Mouse (Mus musculus): ENCODE data around the gene Ttn. TPM values are rescaled to one million over a fixed set of nuclear protein-coding genes. Genes with fewer than 3 reads are reported as not detected.

The Ttn gene
- polyA plus RNA-seq, 1 experiment from 2014 or later, result 9.5 TPM

DNA sequence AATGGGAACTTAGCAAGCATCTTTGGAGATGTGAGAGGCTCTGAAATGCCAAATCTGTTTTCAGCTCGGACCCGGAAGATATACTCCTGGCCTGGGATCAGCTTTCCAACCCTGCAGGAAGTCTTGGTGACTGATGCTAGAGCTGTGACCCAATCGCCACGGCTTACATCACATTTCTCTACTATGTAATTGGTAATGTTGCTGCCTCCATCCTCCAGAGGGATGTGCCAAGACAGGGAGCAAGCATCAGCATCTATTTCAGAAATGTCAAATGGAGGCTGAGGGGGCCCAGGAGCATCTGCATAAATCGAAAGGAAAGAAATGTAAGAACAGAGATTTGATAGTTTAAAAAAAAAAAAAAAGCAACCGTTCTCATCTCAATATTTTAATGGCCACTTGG is 220.2 kb downstream of the Ttn start:
- WGBS, result 90% methylated on average over 6 of the region's 6 CpGs

GRCm38 (mm10) chr2:76756461-76756860 is 225.9 kb downstream of the Ttn start:
- Histone ChIP-seq H3K27me3 (no peaks in the 10 kb centered on the region), H3K36me3 (no peaks in the 10 kb centered on the region), H3K4me2 (no peak overlapping the region), H3K4me3 (replicated peaks) (no peak overlapping the region), H3K9me3 (replicated peaks) (peaks cover 10% of the 10 kb centered on the region), H3K27ac (no peak overlapping the region), H3K4me1 (no peaks in the 10 kb centered on the region), H3K9ac (no peak overlapping the region)
- no peak for ATAC-seq (replicated peaks; ENCODE audit: low FRiP score)
- WGBS, result 96% methylated on average over 15 of the region's 15 CpGs

More for the DNA sequence above, 220.2 kb downstream of the Ttn start:
- no peak overlapping the region for H3K4me2 ChIP-seq
- peaks cover 7% of the 10 kb centered on the region for H3K9me3 ChIP-seq (replicated peaks)
- H3K27me3 ChIP-seq, result no peaks in the 10 kb centered on the region
- ATAC-seq (replicated peaks; ENCODE audit: low FRiP score), result no peak
- no peaks in the 10 kb centered on the region for H3K36me3 ChIP-seq
- no peak overlapping the region for H3K9ac ChIP-seq
- H3K4me1 ChIP-seq, result no peaks in the 10 kb centered on the region
- H3K4me3 ChIP-seq (replicated peaks), result no peak overlapping the region
- no peak overlapping the region for H3K27ac ChIP-seq

DNA sequence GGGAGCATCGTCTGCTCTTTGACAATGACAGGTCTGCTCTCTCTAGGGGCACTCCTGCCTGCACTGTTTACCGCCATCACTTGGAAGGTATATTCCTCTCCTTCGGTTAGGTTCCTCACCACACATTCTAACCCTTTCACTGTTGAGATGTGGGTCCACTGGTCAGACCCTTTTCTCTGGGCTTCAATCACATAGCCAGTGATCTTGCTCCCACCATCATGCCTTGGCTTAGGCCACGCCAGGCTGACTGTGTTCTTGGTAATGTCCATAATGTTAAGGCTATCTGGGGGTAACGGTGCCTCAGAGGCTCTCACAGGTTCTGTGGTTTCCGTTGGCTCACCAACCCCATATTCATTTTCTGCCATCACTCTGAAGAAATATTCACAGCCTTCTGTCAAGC is 230.4 kb downstream of the Ttn start:
- Histone ChIP-seq H3K4me1 (no peaks in the 10 kb centered on the region), H3K27me3 (no peaks in the 10 kb centered on the region), H3K9me3 (replicated peaks) (peaks cover 3% of the 10 kb centered on the region; the same call in 1 of the 2 replicates), H3K4me3 (replicated peaks) (no peak overlapping the region), H3K36me3 (no peaks in the 10 kb centered on the region), H3K4me2 (no peak overlapping the region), H3K9ac (no peak overlapping the region), H3K27ac (no peak overlapping the region)
- WGBS, result 92% methylated on average over 6 of the region's 6 CpGs
- no peak for ATAC-seq (replicated peaks; ENCODE audit: low FRiP score)

DNA sequence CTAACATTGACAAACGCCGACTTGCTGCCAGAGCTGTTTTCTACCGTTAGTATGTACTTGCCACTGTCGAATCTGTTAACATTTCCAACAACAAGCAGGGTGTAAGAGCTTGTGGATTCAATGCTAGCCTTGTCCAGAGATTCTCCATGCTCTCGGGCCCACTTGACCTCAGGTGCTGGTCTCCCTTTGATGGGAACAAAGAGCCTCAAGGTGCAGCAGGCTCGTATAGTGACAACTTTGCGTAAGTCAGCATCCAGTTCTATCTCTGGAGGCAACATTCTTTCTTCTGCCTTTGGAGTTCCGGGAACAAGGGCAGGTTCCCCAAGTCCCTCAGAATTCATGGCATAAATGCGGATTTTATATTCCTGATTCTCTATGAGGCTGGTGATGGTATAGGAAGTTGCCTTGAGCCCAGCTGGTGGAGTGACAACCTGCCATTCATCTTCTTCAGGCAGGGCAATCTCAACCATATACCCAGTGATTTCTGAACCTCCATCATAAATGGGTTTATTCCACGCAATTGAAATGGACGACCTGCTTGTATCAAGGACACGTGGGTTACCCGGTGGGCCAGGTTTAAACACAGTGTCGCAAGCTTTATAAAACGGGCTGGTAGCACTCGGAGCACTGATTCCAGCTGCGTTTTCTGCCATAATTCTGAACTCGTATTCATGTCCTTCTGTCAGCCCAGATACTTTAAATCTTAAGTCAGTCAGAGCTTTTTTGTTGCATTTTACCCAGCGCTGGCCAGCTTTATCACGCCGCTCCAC is 232.8 kb downstream of the Ttn start:
- no peak for ATAC-seq (replicated peaks; ENCODE audit: low FRiP score)
- Histone ChIP-seq H3K27ac (no peak overlapping the region), H3K4me2 (no peak overlapping the region), H3K4me3 (replicated peaks) (no peak overlapping the region), H3K9ac (no peak overlapping the region), H3K27me3 (no peaks in the 10 kb centered on the region), H3K36me3 (no peaks in the 10 kb centered on the region), H3K9me3 (replicated peaks) (peaks cover 15% of the 10 kb centered on the region), H3K4me1 (no peaks in the 10 kb centered on the region)
- WGBS, result 95% methylated on average over 21 of the region's 21 CpGs

DNA sequence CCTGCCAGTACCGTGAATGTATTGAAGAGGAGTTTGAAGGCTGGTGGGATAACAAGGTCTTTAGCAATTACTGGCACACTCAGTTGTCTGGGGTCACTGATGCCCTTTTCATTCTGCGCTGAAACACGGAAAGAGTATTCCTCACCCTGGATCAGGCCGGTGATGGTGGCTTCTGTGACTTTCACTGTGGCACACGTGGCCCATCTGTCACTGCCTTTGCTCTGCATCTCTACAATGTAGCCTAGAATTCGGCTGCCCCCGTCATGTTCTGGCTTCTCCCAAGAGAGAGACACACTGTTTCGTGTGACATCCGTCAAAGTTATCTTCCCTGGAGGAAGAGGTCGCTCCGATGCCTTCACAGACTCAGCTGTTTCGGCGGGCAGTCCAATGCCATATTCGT is 233.7 kb downstream of the Ttn start:
- ATAC-seq (replicated peaks; ENCODE audit: low FRiP score), result no peak
- Histone ChIP-seq H3K36me3 (no peaks in the 10 kb centered on the region), H3K9ac (no peak overlapping the region), H3K27ac (no peak overlapping the region), H3K4me1 (no peaks in the 10 kb centered on the region), H3K4me3 (replicated peaks) (no peak overlapping the region), H3K4me2 (no peak overlapping the region), H3K27me3 (no peaks in the 10 kb centered on the region), H3K9me3 (replicated peaks) (peaks cover 20% of the 10 kb centered on the region)
- 93% methylated on average over 14 of the region's 14 CpGs for WGBS

GRCm38 (mm10) chr2:76719650-76720049 is 262.7 kb downstream of the Ttn start:
- no peak for ATAC-seq (replicated peaks; ENCODE audit: low FRiP score)
- 95% methylated on average over 14 of the region's 14 CpGs for WGBS
- Histone ChIP-seq H3K4me3 (replicated peaks) (no peak overlapping the region), H3K9me3 (replicated peaks) (peaks cover 10% of the 10 kb centered on the region), H3K4me1 (no peaks in the 10 kb centered on the region), H3K27ac (no peak overlapping the region), H3K9ac (no peak overlapping the region), H3K36me3 (peaks cover 5% of the 10 kb centered on the region), H3K4me2 (no peak overlapping the region), H3K27me3 (no peaks in the 10 kb centered on the region)

DNA sequence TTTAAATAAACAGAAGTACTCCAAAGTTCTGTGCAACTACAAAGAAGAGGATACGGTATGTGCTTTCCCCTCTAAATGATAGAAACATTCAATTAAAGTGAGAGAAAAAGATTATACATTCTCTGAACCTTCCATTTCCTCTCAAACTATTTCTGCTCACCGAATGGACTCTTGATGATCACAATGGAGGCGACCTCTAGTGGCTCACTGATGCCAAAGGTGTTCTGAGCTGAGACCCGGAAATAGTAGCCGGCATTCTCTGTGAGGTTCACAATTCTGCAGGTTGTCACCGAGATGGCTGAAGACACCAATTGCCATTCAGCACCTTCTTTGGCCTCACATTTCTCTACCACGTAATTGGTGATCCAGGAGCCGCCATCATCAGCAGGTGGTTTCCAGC is 267.4 kb downstream of the Ttn start:
- ATAC-seq (replicated peaks; ENCODE audit: low FRiP score), result no peak
- Histone ChIP-seq H3K9ac (no peak overlapping the region), H3K9me3 (replicated peaks) (peaks cover 30% of the 10 kb centered on the region), H3K36me3 (peaks cover 32% of the 10 kb centered on the region), H3K27me3 (no peaks in the 10 kb centered on the region), H3K4me2 (no peak overlapping the region), H3K27ac (no peak overlapping the region), H3K4me3 (replicated peaks) (no peak overlapping the region), H3K4me1 (no peaks in the 10 kb centered on the region)
- WGBS, result 73% methylated on average over 8 of the region's 8 CpGs

DNA sequence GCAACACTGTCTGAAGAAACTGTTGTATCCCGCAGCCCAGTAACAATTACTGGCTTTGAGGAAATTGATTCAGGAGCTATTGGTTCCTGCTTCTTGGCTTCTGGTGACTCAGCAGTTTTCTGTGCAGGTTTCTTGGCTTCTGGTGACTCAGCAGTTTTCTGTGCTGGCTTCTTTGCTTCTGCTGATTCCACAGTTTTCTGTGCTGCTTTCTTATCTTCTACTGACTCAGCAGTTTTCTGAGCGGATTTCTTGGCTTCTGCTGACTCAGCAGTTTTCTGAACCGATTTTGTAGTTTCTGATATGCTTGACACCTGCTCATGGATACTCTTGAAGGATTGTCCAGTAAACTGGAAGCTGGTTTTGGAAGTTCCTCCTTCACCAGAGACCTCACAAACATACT is 273.8 kb downstream of the Ttn start:
- 92% methylated on average over 3 of the region's 3 CpGs for WGBS
- Histone ChIP-seq H3K9ac (no peak overlapping the region), H3K27me3 (no peaks in the 10 kb centered on the region), H3K4me1 (no peaks in the 10 kb centered on the region), H3K27ac (no peak overlapping the region), H3K4me2 (no peak overlapping the region), H3K4me3 (replicated peaks) (no peak overlapping the region), H3K36me3 (peaks cover 37% of the 10 kb centered on the region), H3K9me3 (replicated peaks) (peaks cover 25% of the 10 kb centered on the region)
- no peak for ATAC-seq (replicated peaks; ENCODE audit: low FRiP score)

- H3K27ac ChIP-seq, result no peak overlapping the region
- no peak overlapping the region for H3K4me3 ChIP-seq (replicated peaks)
- no peaks in the 10 kb centered on the region for H3K27me3 ChIP-seq
- no peak for ATAC-seq (replicated peaks; ENCODE audit: low FRiP score)
- H3K4me2 ChIP-seq, result no peak overlapping the region
- peaks cover 14% of the 10 kb centered on the region for H3K9me3 ChIP-seq (replicated peaks)
- H3K4me1 ChIP-seq, result no peaks in the 10 kb centered on the region
- H3K36me3 ChIP-seq, result peaks cover 17% of the 10 kb centered on the region
- WGBS, result 91% methylated on average over 13 of the region's 13 CpGs
- no peak overlapping the region for H3K9ac ChIP-seq
Observed at GRCm38 (mm10) chr2:76705655-76706054, 276.7 kb downstream of the Ttn start.

DNA sequence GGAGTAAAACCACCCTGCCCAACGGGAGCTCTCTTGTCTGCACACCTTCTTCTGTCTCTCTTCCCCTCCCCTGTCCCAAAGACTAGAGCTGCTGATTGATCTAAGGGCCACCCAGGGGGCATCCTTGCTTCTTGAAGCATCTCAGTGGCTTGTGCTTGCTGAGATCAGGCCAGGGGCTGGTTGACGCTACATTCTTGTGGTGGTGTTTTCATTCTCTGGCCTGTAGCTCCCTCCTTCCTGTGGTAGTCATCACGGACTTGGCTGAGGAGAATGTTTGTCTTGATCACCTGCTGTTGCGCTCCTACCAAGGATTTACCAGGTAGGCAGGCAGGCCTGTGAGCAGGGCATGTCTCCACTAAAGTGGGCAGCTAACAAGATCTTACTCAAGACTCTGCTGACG is 279.6 kb downstream of the Ttn start:
- Histone ChIP-seq H3K4me2 (no peak overlapping the region), H3K27ac (no peak overlapping the region), H3K9ac (no peak overlapping the region), H3K9me3 (replicated peaks) (no peaks in the 10 kb centered on the region), H3K4me3 (replicated peaks) (no peak overlapping the region), H3K27me3 (no peaks in the 10 kb centered on the region), H3K36me3 (peaks cover 11% of the 10 kb centered on the region; the same call in 1 of the 2 replicates), H3K4me1 (0 out of 2 replicates have a peak, but pooled peaks cover 3% of the 10 kb centered on the region)
- no peak for ATAC-seq (replicated peaks; ENCODE audit: low FRiP score)
- WGBS, result 87% methylated on average over 5 of the region's 5 CpGs

DNA sequence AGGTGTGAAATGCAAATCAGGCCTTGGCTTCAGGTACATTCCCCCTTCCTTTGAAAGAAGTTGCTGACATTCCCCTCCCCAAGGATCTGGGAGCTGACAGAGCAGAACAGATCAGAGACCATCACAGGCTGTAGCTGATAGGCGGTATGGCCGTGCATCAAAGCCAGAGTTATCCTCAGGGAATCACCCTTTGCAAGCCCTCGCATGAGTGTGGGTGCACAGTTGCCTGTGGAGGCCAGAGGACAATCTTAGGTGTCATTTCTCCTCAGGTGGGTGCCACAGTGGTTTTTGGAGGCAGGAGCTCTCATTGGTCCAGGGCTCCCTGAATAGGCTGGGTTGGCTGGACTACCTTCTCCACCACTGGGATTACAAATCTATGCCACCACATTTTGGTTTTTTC is 280.2 kb downstream of the Ttn start:
- ATAC-seq (replicated peaks; ENCODE audit: low FRiP score), result no peak
- WGBS, result 78% methylated on average over 3 of the region's 3 CpGs
- H3K4me3 ChIP-seq (replicated peaks), result no peak overlapping the region

DNA sequence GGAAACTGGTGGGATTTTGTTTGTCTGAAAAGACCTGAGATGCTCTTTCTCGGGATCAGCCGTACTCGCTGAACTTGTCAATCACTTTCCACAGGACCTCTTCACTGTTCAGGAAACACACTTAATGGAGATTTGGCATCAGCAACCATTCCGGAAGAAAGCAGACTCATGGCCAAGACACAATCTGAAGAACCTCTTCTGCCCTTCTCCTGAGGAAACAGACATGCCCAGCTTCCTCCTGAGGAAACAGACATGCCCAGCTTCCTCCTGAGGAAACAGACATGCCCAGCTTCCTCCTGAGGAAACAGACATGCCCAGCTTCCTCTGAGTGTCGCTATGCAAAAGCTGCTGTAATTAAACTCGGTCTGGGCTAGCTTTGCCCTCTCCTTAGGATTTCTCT is 287.1 kb downstream of the Ttn start:
- Histone ChIP-seq H3K27ac (no peak overlapping the region), H3K27me3 (no peaks in the 10 kb centered on the region), H3K36me3 (peaks cover 76% of the 10 kb centered on the region), H3K9me3 (replicated peaks) (no peaks in the 10 kb centered on the region), H3K4me1 (0 out of 2 replicates have a peak, but pooled peaks cover 3% of the 10 kb centered on the region), H3K4me2 (no peak overlapping the region), H3K9ac (no peak overlapping the region), H3K4me3 (replicated peaks) (no peak overlapping the region)
- ATAC-seq (replicated peaks; ENCODE audit: low FRiP score), result no peak
- 78% methylated on average over 6 of the region's 6 CpGs for WGBS

More for the DNA sequence above, 280.2 kb downstream of the Ttn start:
- Histone ChIP-seq H3K4me2 (no peak overlapping the region), H3K36me3 (peaks cover 17% of the 10 kb centered on the region), H3K27ac (no peak overlapping the region), H3K9me3 (replicated peaks) (no peaks in the 10 kb centered on the region), H3K27me3 (no peaks in the 10 kb centered on the region), H3K4me1 (0 out of 2 replicates have a peak, but pooled peaks cover 3% of the 10 kb centered on the region), H3K9ac (no peak overlapping the region)

DNA sequence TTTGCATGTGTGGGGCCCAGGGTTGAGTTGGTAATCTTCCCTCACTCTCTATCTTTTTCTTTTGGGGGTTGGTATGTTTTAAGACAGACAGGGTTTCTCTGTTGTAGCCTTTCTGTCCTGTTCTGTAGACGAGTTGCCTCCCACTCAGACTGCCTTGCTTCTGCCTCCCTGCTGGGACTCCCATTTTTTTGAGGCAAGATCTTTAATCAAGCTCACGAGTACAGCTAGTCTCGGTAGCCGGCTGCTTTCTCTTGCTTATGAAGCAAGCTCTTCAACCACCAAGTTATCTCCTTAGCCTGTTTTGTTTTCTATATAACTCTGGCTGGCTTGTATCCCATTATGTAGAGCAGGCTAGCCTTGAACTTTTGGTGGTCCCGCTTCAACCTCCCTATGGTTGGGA is 288.6 kb downstream of the Ttn start:
- Histone ChIP-seq H3K27ac (no peak overlapping the region), H3K4me2 (no peak overlapping the region), H3K9ac (no peak overlapping the region), H3K27me3 (no peaks in the 10 kb centered on the region), H3K9me3 (replicated peaks) (no peaks in the 10 kb centered on the region), H3K4me3 (replicated peaks) (no peak overlapping the region), H3K36me3 (peaks cover 83% of the 10 kb centered on the region), H3K4me1 (no peaks in the 10 kb centered on the region)
- no peak for ATAC-seq (replicated peaks; ENCODE audit: low FRiP score)
- WGBS, result 70% methylated on average over 5 of the region's 5 CpGs

All from kidney, embryonic 15.5 days (tissue).